Mouse (Mus musculus): ENCODE measurements around the gene Trak2. TPM values are rescaled to one million over a fixed set of nuclear protein-coding genes. Genes with fewer than 3 reads are reported as not detected.

The Trak2 gene
- 56.0 TPM for polyA plus RNA-seq (2014; fragmentation: Illumina TruSeq; extraction: RNeasy Lipid Tissue Mini Kit (QIAGEN cat#74804); ENCODE audit: low read depth, low replicate concordance)

DNA sequence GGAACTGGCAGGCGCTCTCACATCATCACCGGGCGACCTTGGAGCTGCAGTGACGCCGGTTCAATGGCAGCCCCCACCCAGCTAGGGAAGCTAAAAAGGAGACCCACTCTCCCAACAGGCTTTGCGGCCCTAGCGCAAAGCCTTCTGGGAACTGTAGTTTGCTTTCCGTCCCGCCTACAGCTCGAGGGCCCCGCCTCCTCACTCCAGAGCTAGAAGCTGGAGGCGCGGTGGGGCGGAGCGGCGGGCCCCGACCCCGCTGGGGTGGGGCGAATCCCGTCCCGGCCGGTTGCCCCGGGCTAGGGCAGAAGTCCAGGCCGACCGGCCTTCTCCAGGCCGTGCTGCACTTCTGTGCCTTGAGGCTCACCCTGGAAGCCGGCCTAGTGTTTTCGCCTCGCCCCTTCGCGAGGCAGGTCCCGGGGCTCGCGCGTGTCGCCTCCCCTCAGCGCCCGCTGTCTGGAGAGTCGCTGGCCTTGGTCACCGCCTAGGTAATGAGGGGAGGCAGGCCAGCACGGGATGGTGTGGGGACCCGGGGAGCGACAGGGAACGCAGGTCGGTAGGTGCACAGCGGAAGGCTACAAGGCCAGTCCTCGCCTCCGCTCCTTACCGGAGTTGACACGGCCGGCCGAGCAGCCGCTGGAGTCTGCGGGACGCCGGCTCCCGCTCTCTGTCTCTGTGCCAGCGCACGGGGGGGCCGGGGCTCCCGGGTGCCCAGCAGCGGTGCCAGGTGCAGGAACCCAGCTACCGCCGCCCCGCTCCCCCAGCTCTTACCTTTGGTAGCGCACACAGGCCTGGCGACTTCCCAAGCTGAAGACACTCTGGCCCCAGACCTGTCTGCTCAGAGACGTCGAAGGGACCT lies at the start of gene Trak2, which contains the start of gene Stradb:
Gene Trak2 (minus strand): TSS at position 65 of the 856 bp plus-strand sequence.
Gene Stradb (plus strand): TSS at position 157 of the 856 bp plus-strand sequence.

Other genes with a start within 250 kb of the Trak2 start
- gene Casp8, start 178.1 kb downstream of the Trak2 start, polyA plus RNA-seq (2014; fragmentation: Illumina TruSeq; extraction: RNeasy Lipid Tissue Mini Kit (QIAGEN cat#74804); ENCODE audit: low read depth, low replicate concordance): 48.7 TPM
- gene Stradb, start 92 bp upstream of the Trak2 start, polyA plus RNA-seq (2014; fragmentation: Illumina TruSeq; extraction: RNeasy Lipid Tissue Mini Kit (QIAGEN cat#74804); ENCODE audit: low read depth, low replicate concordance): 49.3 TPM
- not detected for gene C2cd6, start 121.5 kb upstream of the Trak2 start, polyA plus RNA-seq (2014; fragmentation: Illumina TruSeq; extraction: RNeasy Lipid Tissue Mini Kit (QIAGEN cat#74804); ENCODE audit: low read depth, low replicate concordance)
- gene Tmem237, start 147.0 kb upstream of the Trak2 start, polyA plus RNA-seq (2014; fragmentation: Illumina TruSeq; extraction: RNeasy Lipid Tissue Mini Kit (QIAGEN cat#74804); ENCODE audit: low read depth, low replicate concordance): 23.8 TPM
- 0.23 TPM for gene Mpp4, start 190.0 kb upstream of the Trak2 start, polyA plus RNA-seq (2014; fragmentation: Illumina TruSeq; extraction: RNeasy Lipid Tissue Mini Kit (QIAGEN cat#74804); ENCODE audit: low read depth, low replicate concordance)